Mouse (Mus musculus) midbrain, embryonic 10.5 days (tissue): ENCODE results near the gene Ssna1. TPM values are rescaled to one million over a fixed set of nuclear protein-coding genes. Genes with fewer than 3 reads are reported as not detected.
"Not testable (repeated sequence)": the region's sequence is repeated elsewhere in the genome, so short reads cannot be mapped to it uniquely, and the experiment has no call there.

Experiments
- DNase-seq: peaks from one replicate; pipeline ENCODE4 v3.0.0-alpha.2; 2017; ENCODE audit warnings: low spot score
- H3K27ac ChIP-seq: fragments of 300-500 bp; sonication (generic); replicated peaks from 2 replicates; pipeline ENCODE4 v1.5.1; 2016; ENCODE audit warnings: mild to moderate bottlenecking
- H3K27me3 ChIP-seq: fragments of 300-500 bp; sonication (generic); 2 replicates; pipeline ENCODE4 v1.6.1; 2016; ENCODE audit warnings: low read depth, mild to moderate bottlenecking; ENCODE audit not compliant: poor library complexity, severe bottlenecking
- H3K36me3 ChIP-seq: fragments of 300-500 bp; sonication (generic); 2 replicates; pipeline ENCODE4 v1.6.1; 2016; ENCODE audit warnings: mild to moderate bottlenecking, moderate library complexity
- H3K4me1 ChIP-seq: fragments of 300-500 bp; sonication (generic); 2 replicates; pipeline ENCODE4 v1.6.1; 2016
- H3K4me3 ChIP-seq: fragments of 300-500 bp; sonication (generic); 2 replicates; pipeline ENCODE4 v1.5.1; 2016; ENCODE audit warnings: mild to moderate bottlenecking, moderate library complexity
- H3K9me3 ChIP-seq: fragments of 300-500 bp; sonication (generic); replicated peaks from 2 replicates; pipeline ENCODE4 v1.6.1; 2016; ENCODE audit warnings: mild to moderate bottlenecking
- WGBS: fragments of 180-500 bp; shearing (Covaris S2); methylation state at CpG from one replicate; pipeline ENCODE4 v1.1.7; 2016; 5-methylcytosine and 5-hydroxymethylcytosine counted together
- polyA plus RNA-seq: library from polyadenylated mRNA; unstranded; fragments of >200 nt; fragmentation: Nextera tagmentation; extraction: Ambion mirVana; gene quantifications from 2 replicates; pipeline ENCODE4 v1.2.1, GENCODE M21; 2016

The Ssna1 gene
- polyA plus RNA-seq, 1 experiment from 2014 or later, result 243 TPM

DNA sequence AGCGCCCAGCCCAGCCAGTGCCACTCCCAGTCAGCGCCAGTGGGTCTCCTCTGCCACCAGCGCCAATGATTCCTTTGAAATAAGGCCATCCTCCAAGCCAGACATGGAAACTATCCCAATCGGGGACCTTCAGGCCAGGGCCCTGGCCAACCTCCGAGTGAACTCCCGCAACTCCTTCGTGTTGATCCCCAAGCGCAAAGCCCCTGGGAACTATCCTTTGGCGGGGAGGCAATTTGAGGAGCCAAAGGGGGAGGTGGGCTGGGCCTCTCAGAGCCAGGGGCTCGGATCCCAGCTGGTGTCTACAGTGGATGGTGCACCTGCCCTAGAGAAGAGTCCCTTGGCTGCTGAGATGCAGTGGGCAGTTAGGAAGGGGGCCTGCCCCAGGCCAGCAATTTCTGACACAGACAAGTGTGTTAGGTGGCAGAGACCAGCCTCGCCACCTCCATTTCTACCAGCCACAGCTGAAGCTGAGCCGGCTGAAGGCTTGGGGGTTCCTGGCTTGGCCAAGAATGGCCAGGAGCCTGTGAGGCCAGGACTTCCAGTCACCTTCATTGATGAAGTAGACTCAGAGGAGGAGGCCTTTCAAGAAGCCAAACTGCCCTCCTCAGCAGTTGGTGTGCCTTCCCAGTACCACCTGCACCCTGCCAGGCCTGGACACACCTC lies 8.5 kb downstream of the Ssna1 start:
- Histone ChIP-seq H3K9me3 (no peaks in the 10 kb centered on the region), H3K4me1 (peaks cover 52% of the 10 kb centered on the region), H3K27ac (no peak overlapping the region), H3K36me3 (peaks cover 11% of the 10 kb centered on the region), H3K27me3 (peaks cover 25% of the 10 kb centered on the region), H3K4me3 (peak overlapping the region; percentile 79)
- WGBS, result 21% methylated on average over 12 of the region's 12 CpGs
- no peak for DNase-seq

- H3K9me3 ChIP-seq, result no peaks in the 10 kb centered on the region
- WGBS, result under 1% methylated on average over 80 of the region's 82 CpGs
- H3K27me3 ChIP-seq, result peaks cover 25% of the 10 kb centered on the region
- H3K36me3 ChIP-seq, result peaks cover 4% of the 10 kb centered on the region; the same call in 1 of the 2 replicates
- H3K4me3 ChIP-seq, result peak overlapping the region; percentile 79
- no peak for DNase-seq
- H3K27ac ChIP-seq, result peak overlapping the region; percentile 73
- H3K4me1 ChIP-seq, result peaks cover 52% of the 10 kb centered on the region
These were observed 9.2 kb downstream of the Ssna1 start for GRCm38 (mm10) chr2:25262795-25263622.

GRCm38 (mm10) chr2:25262291-25262767 lies 9.9 kb downstream of the Ssna1 start, which contains the start of gene Tprn:
Gene Tprn (plus strand): TSS chr2:25262618.
- Histone ChIP-seq H3K27me3 (peaks cover 25% of the 10 kb centered on the region), H3K27ac (peak within 1 kb of the TSS; percentile 73), H3K9me3 (no peaks in the 10 kb centered on the region), H3K4me1 (peaks cover 51% of the 10 kb centered on the region), H3K4me3 (peak within 1 kb of the TSS; percentile 79), H3K36me3 (no peaks in the 10 kb centered on the region)
- WGBS, result under 1% methylated on average over 39 of the region's 39 CpGs
- peak; percentile 91 for DNase-seq

DNA sequence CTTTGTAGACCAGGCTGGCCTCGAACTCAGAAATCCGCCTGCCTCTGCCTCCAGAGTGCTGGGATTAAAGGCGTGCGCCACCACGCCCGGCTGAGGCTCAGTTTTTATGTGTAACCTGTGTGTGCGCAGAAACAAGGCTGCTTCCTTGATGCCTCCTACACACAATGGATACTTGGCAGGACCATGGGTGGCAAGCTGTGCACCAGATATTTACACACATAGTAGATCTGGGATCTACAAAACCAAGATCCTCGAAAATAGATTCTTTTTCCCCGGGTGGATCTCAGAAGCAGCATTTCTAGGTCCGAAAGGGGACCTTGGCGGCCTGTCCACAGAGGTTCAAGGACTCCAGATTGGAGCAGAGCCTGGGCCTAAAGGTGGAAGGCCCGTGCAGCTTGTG lies 10.4 kb downstream of the Ssna1 start:
- Histone ChIP-seq H3K27ac (peak overlapping the region; percentile 72), H3K9me3 (no peaks in the 10 kb centered on the region), H3K4me3 (peak overlapping the region; percentile 79), H3K4me1 (peaks cover 46% of the 10 kb centered on the region), H3K36me3 (no peaks in the 10 kb centered on the region), H3K27me3 (peaks cover 25% of the 10 kb centered on the region)
- DNase-seq, result no peak
- WGBS, result 48% methylated on average over 12 of the region's 12 CpGs

- no peak for DNase-seq
- 56% methylated on average over 2 of the region's 2 CpGs for WGBS
These were observed 13.4 kb downstream of the Ssna1 start for GRCm38 (mm10) chr2:25258887-25259286.

DNA sequence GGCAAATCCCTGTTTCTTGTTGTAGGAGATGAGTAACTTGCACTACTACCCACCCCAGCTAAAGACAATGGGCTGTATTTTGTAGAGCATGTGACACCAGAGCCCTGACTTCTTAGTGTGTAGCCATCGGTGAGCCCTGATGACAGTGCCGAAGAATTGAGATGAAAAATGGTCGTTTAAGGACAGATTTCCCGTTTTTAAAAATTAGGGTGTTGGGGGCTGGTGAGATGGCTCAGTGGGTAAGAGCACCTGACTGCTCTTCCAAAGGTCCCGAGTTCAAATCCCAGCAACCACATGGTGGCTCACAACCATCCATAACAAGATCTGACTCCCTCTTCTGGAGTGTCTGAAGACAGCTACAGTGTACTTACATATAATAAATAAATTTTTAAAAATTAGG lies 15.0 kb downstream of the Ssna1 start:
- not testable (repeated sequence) for DNase-seq, H3K27ac ChIP-seq, H3K9me3 ChIP-seq, H3K4me3 ChIP-seq, H3K27me3 ChIP-seq
- peaks cover 14% of the 10 kb centered on the region for H3K36me3 ChIP-seq
- peaks cover 24% of the 10 kb centered on the region for H3K4me1 ChIP-seq
- 82% methylated on average over 5 of the region's 5 CpGs for WGBS

More at GRCm38 (mm10) chr2:25258887-25259286, 13.4 kb downstream of the Ssna1 start:
- Histone ChIP-seq H3K27me3 (peaks cover 11% of the 10 kb centered on the region), H3K36me3 (no peaks in the 10 kb centered on the region), H3K4me3 (no peak overlapping the region), H3K9me3 (no peaks in the 10 kb centered on the region), H3K27ac (no peak overlapping the region), H3K4me1 (peaks cover 39% of the 10 kb centered on the region)

GRCm38 (mm10) chr2:25256443-25257109 lies 15.7 kb downstream of the Ssna1 start:
- Histone ChIP-seq H3K36me3 (peaks cover 21% of the 10 kb centered on the region), H3K4me1 (peaks cover 18% of the 10 kb centered on the region), H3K4me3 (peak overlapping the region; percentile 92)
- not testable (repeated sequence) for H3K27me3 ChIP-seq, H3K9me3 ChIP-seq, DNase-seq, H3K27ac ChIP-seq
- 61% methylated on average over 12 of the region's 12 CpGs for WGBS

GRCm38 (mm10) chr2:25255284-25255779 lies 16.9 kb downstream of the Ssna1 start, which contains the start of gene Tmem203:
Gene Tmem203 (plus strand): TSS chr2:25255439.
- Histone ChIP-seq H3K27me3 (no peaks in the 10 kb centered on the region), H3K4me3 (peak within 1 kb of the TSS; percentile 92), H3K36me3 (peaks cover 34% of the 10 kb centered on the region), H3K4me1 (peaks cover 18% of the 10 kb centered on the region), H3K27ac (peak within 1 kb of the TSS; percentile 94), H3K9me3 (no peaks in the 10 kb centered on the region)
- 0% methylated on average over 39 of the region's 39 CpGs for WGBS
- DNase-seq, result peak; percentile 95

- DNase-seq, result no peak
- Histone ChIP-seq H3K27me3 (no peaks in the 10 kb centered on the region), H3K27ac (no peak overlapping the region), H3K36me3 (peaks cover 64% of the 10 kb centered on the region), H3K4me1 (peaks cover 18% of the 10 kb centered on the region), H3K4me3 (no peak overlapping the region), H3K9me3 (no peaks in the 10 kb centered on the region)
- 89% methylated on average over 1 of the region's 1 CpGs for WGBS
These were observed 19.9 kb downstream of the Ssna1 start for GRCm38 (mm10) chr2:25252331-25252730.

DNA sequence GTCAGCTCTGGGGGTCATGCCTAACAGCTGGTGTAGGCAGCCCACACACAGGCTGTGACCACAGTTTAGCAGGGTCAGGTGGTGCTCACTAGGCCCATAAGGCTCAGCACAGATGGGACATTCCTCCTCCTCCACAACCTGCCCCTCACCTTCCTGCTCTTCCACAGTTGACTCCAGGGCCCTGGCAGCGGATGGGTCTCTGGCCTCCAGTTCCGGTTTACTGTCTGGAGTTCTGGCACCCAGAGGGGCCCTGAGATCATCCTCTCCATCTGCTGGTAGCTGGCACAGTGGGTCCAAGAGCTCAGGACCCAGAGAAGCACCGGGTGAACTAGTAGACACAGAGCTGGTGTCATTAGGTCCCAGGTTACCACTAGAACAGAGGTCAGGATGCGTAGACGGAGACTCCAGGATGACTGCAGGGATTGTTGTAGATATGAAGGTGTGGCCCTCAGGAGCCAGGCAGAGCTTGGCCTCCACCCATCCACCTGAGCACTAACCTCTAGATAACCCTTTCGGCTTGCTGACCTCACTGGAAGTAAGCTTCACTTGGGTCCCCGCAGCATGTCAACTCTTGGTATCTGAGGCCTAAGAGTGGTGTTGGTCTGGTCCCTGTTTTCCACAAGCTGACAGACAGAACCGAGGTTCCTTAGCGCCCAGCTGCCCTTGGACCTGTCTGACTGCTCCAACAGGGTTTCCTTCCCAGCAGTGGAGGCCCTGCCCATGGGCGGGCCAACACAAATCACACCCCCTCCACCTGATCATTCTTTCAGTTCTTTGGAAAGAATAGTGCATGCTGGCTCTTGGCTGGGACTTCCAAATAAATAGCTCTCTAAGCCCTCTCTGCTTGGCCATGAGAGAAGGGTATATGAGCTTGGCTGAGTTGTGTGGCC lies 25.8 kb downstream of the Ssna1 start, which contains the start of gene AL732309.1:
AL732309.1 (minus strand) TSS at position 681 of the 890 bp plus-strand sequence.
- no peak for DNase-seq
- Histone ChIP-seq H3K9me3 (no peaks in the 10 kb centered on the region), H3K4me3 (no peak within 1 kb of the TSS), H3K27me3 (peaks cover 30% of the 10 kb centered on the region), H3K27ac (no peak within 1 kb of the TSS), H3K36me3 (peaks cover 75% of the 10 kb centered on the region), H3K4me1 (peaks cover 20% of the 10 kb centered on the region)
- WGBS, result 92% methylated on average over 10 of the region's 10 CpGs

DNA sequence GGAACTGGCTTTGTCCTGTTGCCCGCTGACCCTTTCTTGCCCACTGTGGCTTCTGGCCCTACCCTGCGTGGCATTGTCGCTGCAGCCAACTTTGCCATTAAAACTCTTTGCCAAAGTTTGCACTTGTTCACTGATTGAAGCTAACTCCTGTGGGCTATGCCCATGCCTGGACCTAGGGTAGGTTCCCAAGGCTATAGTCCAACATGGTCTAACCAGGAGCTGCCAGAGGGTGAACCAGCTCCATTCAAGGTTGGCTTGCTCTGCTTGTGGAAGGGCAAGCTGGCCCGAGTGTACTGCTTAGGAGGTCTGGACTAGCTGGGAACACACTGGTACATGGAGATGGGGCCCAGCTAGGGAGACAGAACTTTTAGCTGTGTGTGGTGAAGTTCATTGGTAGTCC lies 28.1 kb downstream of the Ssna1 start:
- Histone ChIP-seq H3K4me1 (peaks cover 33% of the 10 kb centered on the region), H3K4me3 (no peak overlapping the region), H3K9me3 (no peaks in the 10 kb centered on the region), H3K36me3 (peaks cover 52% of the 10 kb centered on the region), H3K27me3 (peaks cover 38% of the 10 kb centered on the region), H3K27ac (no peak overlapping the region)
- no peak for DNase-seq
- 83% methylated on average over 4 of the region's 4 CpGs for WGBS
